Mouse (Mus musculus): ENCODE results near the gene Mllt11. TPM values are rescaled to one million over a fixed set of nuclear protein-coding genes. Genes with fewer than 3 reads are reported as not detected.

Mllt11 gene
- polyA plus RNA-seq, 1 experiment from 2014 or later = 14.8 TPM

DNA sequence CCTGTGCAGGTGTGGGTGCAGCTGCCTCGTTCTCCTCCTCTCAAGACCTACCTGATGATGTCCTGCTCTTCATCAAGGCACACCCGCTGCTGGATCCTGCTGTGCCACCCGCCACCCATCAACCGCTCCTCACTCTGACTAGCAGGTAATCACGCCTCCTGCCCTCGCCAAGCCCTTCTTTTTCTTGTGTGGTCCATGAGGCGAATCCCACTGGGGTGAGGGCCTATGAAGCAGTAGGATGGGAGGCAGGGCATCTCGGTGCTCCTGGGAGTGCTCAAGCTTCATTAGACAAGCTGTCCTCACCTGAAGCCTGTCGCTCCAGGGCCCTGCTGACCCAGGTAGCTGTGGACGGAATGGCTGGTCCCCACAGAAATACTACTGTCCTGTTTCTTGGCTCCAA is 62.0 kb downstream of the Mllt11 start:
- H3K27me3 ChIP-seq = peaks cover 53% of the 10 kb centered on the region
- no peak overlapping the region for H3K27ac ChIP-seq
- no peak for ATAC-seq (ENCODE audit: insufficient number of reproducible peaks, insufficient read depth, low FRiP score, low TSS enrichment, low read depth)
- H3K9me3 ChIP-seq = no peaks in the 10 kb centered on the region
- WGBS = 89% methylated on average over 10 of the region's 10 CpGs
- H3K9ac ChIP-seq (replicated peaks) = no peak overlapping the region
- no peak overlapping the region for H3K4me3 ChIP-seq (replicated peaks)
- H3K4me1 ChIP-seq (replicated peaks) = peaks cover 19% of the 10 kb centered on the region
- no peak overlapping the region for H3K4me2 ChIP-seq
- H3K36me3 ChIP-seq = peaks cover 87% of the 10 kb centered on the region

Other genes starting within 250 kb of the Mllt11 start
- gene Zfp687, start 216.7 kb downstream of the Mllt11 start, polyA plus RNA-seq (2016; fragmentation: Nextera tagmentation; extraction: Ambion mirVana) = 34.7 and 35.0 TPM in 2 replicates
- 306 and 310 TPM in 2 replicates for gene Psmd4, start 189.6 kb downstream of the Mllt11 start, polyA plus RNA-seq (2016; fragmentation: Nextera tagmentation; extraction: Ambion mirVana)
- 24.2 and 30.5 TPM in 2 replicates for gene Pip5k1a, start 125.2 kb downstream of the Mllt11 start, polyA plus RNA-seq (2016; fragmentation: Nextera tagmentation; extraction: Ambion mirVana)
- 241 and 245 TPM in 2 replicates for gene Vps72, start 121.1 kb downstream of the Mllt11 start, polyA plus RNA-seq (2016; fragmentation: Nextera tagmentation; extraction: Ambion mirVana)
- 1.0 and 1.4 TPM in 2 replicates for gene Tmod4, start 107.7 kb downstream of the Mllt11 start, polyA plus RNA-seq (2016; fragmentation: Nextera tagmentation; extraction: Ambion mirVana)
- gene Scnm1, start 98.2 kb downstream of the Mllt11 start, polyA plus RNA-seq (2016; fragmentation: Nextera tagmentation; extraction: Ambion mirVana) = 80.7 and 83.6 TPM in 2 replicates
- 16.6 and 18.0 TPM in 2 replicates for gene Lysmd1, start 98.1 kb downstream of the Mllt11 start, polyA plus RNA-seq (2016; fragmentation: Nextera tagmentation; extraction: Ambion mirVana)
- 1.7 and 2.2 TPM in 2 replicates for gene Tnfaip8l2, start 89.8 kb downstream of the Mllt11 start, polyA plus RNA-seq (2016; fragmentation: Nextera tagmentation; extraction: Ambion mirVana)
- 23.7 and 26.4 TPM in 2 replicates for gene Sema6c, start 71.7 kb downstream of the Mllt11 start, polyA plus RNA-seq (2016; fragmentation: Nextera tagmentation; extraction: Ambion mirVana)
- 15.0 and 15.9 TPM in 2 replicates for gene Gabpb2, start 14.3 kb downstream of the Mllt11 start, polyA plus RNA-seq (2016; fragmentation: Nextera tagmentation; extraction: Ambion mirVana)
- gene Cdc42se1, start 3.4 kb downstream of the Mllt11 start, polyA plus RNA-seq (2016; fragmentation: Nextera tagmentation; extraction: Ambion mirVana) = 75.3 and 76.0 TPM in 2 replicates
- 0.54 and 0.59 TPM in 2 replicates for gene Gm128, start 9.4 kb upstream of the Mllt11 start, polyA plus RNA-seq (2016; fragmentation: Nextera tagmentation; extraction: Ambion mirVana)
- gene Bnipl, start 19.0 kb upstream of the Mllt11 start, polyA plus RNA-seq (2016; fragmentation: Nextera tagmentation; extraction: Ambion mirVana) = 0.75 and 1.7 TPM in 2 replicates
- gene Mindy1, start 49.2 kb upstream of the Mllt11 start, polyA plus RNA-seq (2016; fragmentation: Nextera tagmentation; extraction: Ambion mirVana) = 36.4 and 38.7 TPM in 2 replicates
- gene Prune1, start 49.9 kb upstream of the Mllt11 start, polyA plus RNA-seq (2016; fragmentation: Nextera tagmentation; extraction: Ambion mirVana) = 25.2 and 25.9 TPM in 2 replicates
- gene Anxa9, start 75.0 kb upstream of the Mllt11 start, polyA plus RNA-seq (2016; fragmentation: Nextera tagmentation; extraction: Ambion mirVana) = 1.8 and 1.9 TPM in 2 replicates
- 158 and 170 TPM in 2 replicates for gene Cers2, start 82.6 kb upstream of the Mllt11 start, polyA plus RNA-seq (2016; fragmentation: Nextera tagmentation; extraction: Ambion mirVana)
- 63.7 and 67.2 TPM in 2 replicates for gene Setdb1, start 125.0 kb upstream of the Mllt11 start, polyA plus RNA-seq (2016; fragmentation: Nextera tagmentation; extraction: Ambion mirVana)
- gene 4930558C23Rik, start 170.7 kb upstream of the Mllt11 start, polyA plus RNA-seq (2016; fragmentation: Nextera tagmentation; extraction: Ambion mirVana) = not detected in 2 replicates
- 49.4 and 56.6 TPM in 2 replicates for gene Arnt, start 202.2 kb upstream of the Mllt11 start, polyA plus RNA-seq (2016; fragmentation: Nextera tagmentation; extraction: Ambion mirVana)